Comparison of ENCODE assay signal across 12 mouse cellular contexts in the genomic region with DNA sequence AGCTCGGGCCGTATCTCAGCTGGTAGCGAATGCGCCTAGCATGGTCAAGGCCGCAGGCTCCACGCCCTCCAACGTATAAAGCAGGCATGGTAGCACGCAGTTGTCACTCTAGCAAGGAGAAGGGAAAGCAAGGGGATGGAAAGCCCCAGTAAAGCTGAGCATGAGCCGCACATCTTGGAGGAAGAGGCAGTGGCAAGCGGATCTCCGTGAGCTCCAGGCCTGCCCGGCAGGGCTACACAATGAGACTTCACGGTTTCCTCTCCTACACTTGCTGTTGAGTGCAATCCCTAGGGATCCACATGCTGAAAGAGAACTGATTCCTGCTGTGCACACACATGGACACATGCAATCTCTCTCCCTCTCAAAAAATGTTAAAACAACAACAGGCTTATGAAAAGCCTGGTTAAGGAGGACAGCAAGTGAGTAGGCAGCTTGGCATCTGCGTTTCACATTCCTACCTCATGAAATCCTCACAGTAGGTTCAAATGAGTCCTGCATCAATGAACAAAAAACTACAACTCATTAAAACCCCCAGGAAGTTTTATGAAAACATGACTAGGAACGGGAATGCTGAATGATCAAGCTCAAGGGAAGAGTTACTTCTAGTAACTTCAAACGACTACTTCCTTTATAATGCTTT. TPM values are rescaled to one million over a fixed set of nuclear protein-coding genes. Genes with fewer than 3 reads are reported as not detected.
DNase-seq lines count a peak whose midpoint lies in the region; ATAC-seq and TF ChIP-seq lines count a peak whose summit lies in the region.
"Had no signal": no experiment of that assay in that cellular context is flagged by ENCODE, and none has a peak within 500 bp of the region (broad histone marks: within the 10 kb centered on the region; RNA-seq: fewer than 3 reads in every experiment).

No protein-coding gene starts in this region.

- 0 out of 2 replicates have a peak overlapping the region, but pooled peaks have one; percentile 43 for H3K27ac ChIP-seq in lung, postnatal 0 days (ENCODE audit: low read length)
- H3K27ac ChIP-seq in intestine, embryonic 16.5 days (ENCODE audit: low read length): no peak overlapping the region
- H3K27ac ChIP-seq: macrophage had no signal

- TF ChIP-seq EP300 in lung, postnatal 0 days (IDR thresholded peaks at IDR 0.05): no peak

- intact Hi-C loops in heart, postnatal 10 days (cut with DNase I): loop anchor here (2.0 kb wide), 1 partner anchor 47 kb away; no protein-coding TSS in a partner anchor

- H3K4me2 ChIP-seq in lung, postnatal 0 days (replicated peaks; ENCODE audit: low read depth, low read length): no peak overlapping the region
- H3K4me2 ChIP-seq in intestine, embryonic 16.5 days (ENCODE audit: low read depth, low read length): no peak overlapping the region

- peak; percentile 93 for DNase-seq in heart, adult 11 months
- DNase-seq in heart, postnatal 10 days: no peak
- DNase-seq in lung, postnatal 0 days (ENCODE audit: low spot score): no peak
- DNase-seq in lung, postnatal 10 days: no peak
- peak; percentile 35 for DNase-seq in adrenal gland, postnatal 25 days
- DNase-seq in layer of hippocampus, postnatal 36 days: peak; percentile 10 to 28
- no peak for DNase-seq in lung, postnatal 36 days
- DNase-seq: cerebellum, postnatal 25 days; forebrain, postnatal 0 days; kidney, postnatal 10 days had no signal

- WGBS in lung, postnatal 0 days: 65% methylated on average over 16 of the region's 16 CpGs
- 78% methylated on average over 16 of the region's 16 CpGs for WGBS in intestine, embryonic 16.5 days

- H3K4me3 ChIP-seq in lung, postnatal 0 days (ENCODE audit: low read depth, low read length): no peak overlapping the region
- H3K4me3 ChIP-seq in intestine, embryonic 16.5 days (ENCODE audit: low read length): no peak overlapping the region

- TF ChIP-seq CTCF in lung, postnatal 0 days (IDR thresholded peaks at IDR 0.05): no peak

- H3K9me3 ChIP-seq in lung, postnatal 0 days (ENCODE audit: low read length): no peaks in the 10 kb centered on the region
- no peaks in the 10 kb centered on the region for H3K9me3 ChIP-seq in intestine, embryonic 16.5 days (ENCODE audit: control insufficient read depth, low read length)

- no peaks in the 10 kb centered on the region for H3K27me3 ChIP-seq in lung, postnatal 0 days (replicated peaks; ENCODE audit: insufficient read depth, low read length)
- H3K27me3 ChIP-seq in intestine, embryonic 16.5 days (replicated peaks; ENCODE audit: control insufficient read depth, insufficient read depth, low read length): no peaks in the 10 kb centered on the region

- peaks cover 14% of the 10 kb centered on the region for H3K4me1 ChIP-seq in lung, postnatal 0 days (ENCODE audit: insufficient read depth, low read depth, low read length)
- H3K4me1 ChIP-seq in intestine, embryonic 16.5 days (ENCODE audit: control insufficient read depth, insufficient read depth, low read length): peaks cover 17% of the 10 kb centered on the region

- no peak overlapping the region for H3K9ac ChIP-seq in lung, postnatal 0 days (replicated peaks; ENCODE audit: low read depth)
- H3K9ac ChIP-seq in intestine, embryonic 16.5 days (ENCODE audit: low read depth, low read length): no peak overlapping the region
- H3K9ac ChIP-seq: forebrain, postnatal 0 days had no signal

- ATAC-seq in lung, postnatal 0 days: no peak
- no peak for ATAC-seq in intestine, embryonic 16.5 days
- ATAC-seq: forebrain, postnatal 0 days had no signal

- H3K36me3 ChIP-seq in lung, postnatal 0 days (ENCODE audit: insufficient read depth, low read length): no peaks in the 10 kb centered on the region
- no peaks in the 10 kb centered on the region for H3K36me3 ChIP-seq in intestine, embryonic 16.5 days (ENCODE audit: control insufficient read depth, insufficient read depth, low read length)

RNA-seq across cellular contexts. Expression of a gene that starts 7.9 kb away (rescaled TPM):
- total RNA-seq in heart, postnatal 10 days (2021): 100 to 1,000 TPM; 333 to 347 TPM
- polyA plus RNA-seq in lung, postnatal 0 days (2015; fragmentation: Nextera tagmentation; extraction: Ambion mirVana): 523 and 525 TPM in 2 replicates
- 644 and 715 TPM in 2 replicates for total RNA-seq in adrenal gland, postnatal 25 days (2021)
- total RNA-seq in layer of hippocampus, postnatal 36 days (2021): 100 to 1,000 TPM; 440 to 478 TPM
- 203 and 204 TPM in 2 replicates for polyA plus RNA-seq in intestine, embryonic 16.5 days (2015; fragmentation: Nextera tagmentation; extraction: Ambion mirVana)

Comparison
In these comparisons a context has a peak if more than half of its experiments do, and no peak if none do; other contexts are left out.
1. DNase-seq: peak in heart, adult 11 months (single experiment), adrenal gland, postnatal 25 days (single experiment) and layer of hippocampus, postnatal 36 days (2 of 2); none in heart, postnatal 10 days (0 of 2), lung, postnatal 0 days (single experiment), lung, postnatal 10 days (single experiment) and lung, postnatal 36 days (single experiment).